Mouse (Mus musculus): Measurements from ENCODE around the gene Pifo. TPM values are rescaled to one million over a fixed set of nuclear protein-coding genes. Genes with fewer than 3 reads are reported as not detected.

Pifo gene
- polyA plus RNA-seq, 1 experiment from 2014 or later = 8.9 TPM

DNA sequence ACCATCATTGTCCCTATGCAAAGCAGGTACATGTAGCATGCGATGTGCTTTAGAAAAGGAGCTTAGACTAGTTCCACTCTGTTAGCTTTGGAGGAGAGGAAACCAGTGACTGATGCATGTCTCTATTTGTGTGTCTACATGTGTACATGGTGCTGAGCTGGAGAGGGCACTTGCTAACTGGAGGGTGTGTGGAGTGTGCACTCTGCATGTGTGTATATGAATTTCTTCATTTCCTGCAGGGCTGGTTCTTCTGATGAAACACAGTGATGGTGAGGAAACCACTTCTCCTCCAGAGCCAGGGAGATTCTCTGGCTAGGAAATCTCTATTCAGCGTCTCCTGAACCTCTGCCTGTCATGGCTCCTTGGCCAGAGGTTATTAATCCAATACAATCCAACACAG lies 40.3 kb downstream of the Pifo start:
- no peaks in the 10 kb centered on the region for H3K4me1 ChIP-seq (replicated peaks)
- H3K4me3 ChIP-seq = no peak overlapping the region
- peaks cover 20% of the 10 kb centered on the region for H3K36me3 ChIP-seq
- H3K27ac ChIP-seq = no peak overlapping the region
- H3K9me3 ChIP-seq = no peaks in the 10 kb centered on the region
- no peaks in the 10 kb centered on the region for H3K27me3 ChIP-seq (ENCODE audit: insufficient read depth, poor library complexity, severe bottlenecking)
- 92% methylated on average over 2 of the region's 2 CpGs for WGBS
- DNase-seq (ENCODE audit: low spot score) = no peak

GRCm38 (mm10) chr3:105973411-105973810 lies 41.0 kb downstream of the Pifo start, which contains the start of gene Ovgp1:
Gene Ovgp1, plus strand, starts transcription at chr3:105973711.
- H3K27ac ChIP-seq = no peak within 1 kb of the TSS
- 81% methylated on average over 3 of the region's 3 CpGs for WGBS
- no peaks in the 10 kb centered on the region for H3K9me3 ChIP-seq
- H3K27me3 ChIP-seq (ENCODE audit: insufficient read depth, poor library complexity, severe bottlenecking) = no peaks in the 10 kb centered on the region
- H3K36me3 ChIP-seq = peaks cover 28% of the 10 kb centered on the region
- H3K4me3 ChIP-seq = no peak within 1 kb of the TSS
- no peak for DNase-seq (ENCODE audit: low spot score)
- no peaks in the 10 kb centered on the region for H3K4me1 ChIP-seq (replicated peaks)

- no peak overlapping the region for H3K4me3 ChIP-seq
- DNase-seq (ENCODE audit: low spot score) = no peak
- 86% methylated on average over 5 of the region's 5 CpGs for WGBS
Observed at GRCm38 (mm10) chr3:105971831-105972446, 42.5 kb downstream of the Pifo start.

GRCm38 (mm10) chr3:105960700-105961099 lies 53.7 kb downstream of the Pifo start:
- H3K36me3 ChIP-seq = peaks cover 66% of the 10 kb centered on the region

More at GRCm38 (mm10) chr3:105971831-105972446, 42.5 kb downstream of the Pifo start:
- H3K27me3 ChIP-seq (ENCODE audit: insufficient read depth, poor library complexity, severe bottlenecking) = no peaks in the 10 kb centered on the region
- peaks cover 43% of the 10 kb centered on the region for H3K36me3 ChIP-seq
- H3K9me3 ChIP-seq = no peaks in the 10 kb centered on the region
- no peak overlapping the region for H3K27ac ChIP-seq
- H3K4me1 ChIP-seq (replicated peaks) = no peaks in the 10 kb centered on the region

DNA sequence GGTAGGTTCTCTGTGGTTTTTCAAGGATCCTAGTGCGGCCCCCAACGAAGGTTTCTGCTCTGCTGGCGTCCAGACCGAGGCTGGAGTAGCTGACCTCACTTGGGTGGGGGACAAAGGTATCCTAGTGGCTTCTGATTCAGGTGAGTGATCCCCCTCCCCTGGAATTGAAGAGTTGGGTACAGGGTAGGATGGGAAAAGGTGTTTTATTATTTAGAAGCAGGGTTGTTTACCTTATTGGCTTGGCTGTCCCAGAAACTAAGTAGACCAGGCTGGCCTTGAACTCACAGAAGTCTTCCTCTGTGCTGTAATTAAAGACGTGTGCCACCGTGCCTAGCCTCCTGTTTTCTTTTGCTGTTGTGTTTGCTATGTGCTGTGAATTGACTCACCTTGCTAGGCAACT lies 54.4 kb downstream of the Pifo start, which contains the start of gene Atp5f1:
Gene Atp5f1, minus strand, starts transcription at position 101 of the 400 bp plus-strand sequence.
- Histone ChIP-seq H3K4me3 (peak within 1 kb of the TSS; percentile 94), H3K36me3 (peaks cover 66% of the 10 kb centered on the region), H3K9me3 (no peaks in the 10 kb centered on the region), H3K4me1 (replicated peaks) (peaks cover 24% of the 10 kb centered on the region), H3K27ac (peak within 1 kb of the TSS; percentile 96), H3K27me3 (ENCODE audit: insufficient read depth, poor library complexity, severe bottlenecking) (no peaks in the 10 kb centered on the region)
- 4% methylated on average over 6 of the region's 6 CpGs for WGBS
- no peak for DNase-seq (ENCODE audit: low spot score)

More at GRCm38 (mm10) chr3:105960700-105961099, 53.7 kb downstream of the Pifo start:
- no peak for DNase-seq (ENCODE audit: low spot score)
- H3K9me3 ChIP-seq = no peaks in the 10 kb centered on the region
- peaks cover 24% of the 10 kb centered on the region for H3K4me1 ChIP-seq (replicated peaks)
- peak overlapping the region; percentile 94 for H3K4me3 ChIP-seq
- no peak overlapping the region for H3K27ac ChIP-seq
- no peaks in the 10 kb centered on the region for H3K27me3 ChIP-seq (ENCODE audit: insufficient read depth, poor library complexity, severe bottlenecking)
- 93% methylated on average over 2 of the region's 2 CpGs for WGBS

GRCm38 (mm10) chr3:105959585-105959984 lies 54.9 kb downstream of the Pifo start:
- under 1% methylated on average over 26 of the region's 26 CpGs for WGBS

DNA sequence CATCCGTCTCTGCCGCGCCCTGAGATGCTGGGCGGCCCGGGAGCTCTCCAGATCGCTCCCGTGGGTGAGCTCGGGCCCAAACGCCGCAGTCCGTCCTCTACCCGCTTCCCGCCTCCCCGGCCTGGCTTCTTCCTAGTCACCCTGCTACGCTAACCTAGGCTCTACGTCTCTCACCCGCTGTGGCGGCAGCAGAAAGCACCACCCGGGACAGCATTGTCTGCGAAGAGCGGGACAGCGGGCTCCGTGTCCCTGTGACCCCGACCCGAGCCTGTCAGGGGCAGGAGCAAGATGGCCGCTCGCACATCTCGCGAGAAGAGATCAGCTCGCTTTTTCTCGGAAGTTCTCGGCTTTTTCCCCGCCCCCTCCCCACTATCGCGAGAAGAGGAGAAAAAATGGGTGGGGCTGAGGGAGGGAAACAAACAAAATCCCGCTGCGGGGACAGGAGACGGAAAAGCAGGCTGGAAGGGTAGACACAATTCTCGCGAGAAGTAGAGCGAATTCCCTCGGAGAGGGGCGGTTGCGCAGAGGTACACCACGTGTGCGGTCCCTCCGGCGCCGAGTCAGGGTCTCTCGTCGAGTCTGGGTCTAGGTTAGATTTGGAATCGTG lies 55.4 kb downstream of the Pifo start, which contains the start of gene Wdr77:
Gene Wdr77, plus strand, starts transcription at position 396 of the 607 bp plus-strand sequence.
- peaks cover 24% of the 10 kb centered on the region for H3K4me1 ChIP-seq (replicated peaks)
- peaks cover 66% of the 10 kb centered on the region for H3K36me3 ChIP-seq
- no peaks in the 10 kb centered on the region for H3K27me3 ChIP-seq (ENCODE audit: insufficient read depth, poor library complexity, severe bottlenecking)
- WGBS = under 1% methylated on average over 52 of the region's 52 CpGs
- H3K4me3 ChIP-seq = peak within 1 kb of the TSS; percentile 94
- peak; percentile 99 for DNase-seq (ENCODE audit: low spot score)
- H3K9me3 ChIP-seq = no peaks in the 10 kb centered on the region
- peak within 1 kb of the TSS; percentile 96 for H3K27ac ChIP-seq

More at GRCm38 (mm10) chr3:105959585-105959984, 54.9 kb downstream of the Pifo start:
- no peak for DNase-seq (ENCODE audit: low spot score)
- Histone ChIP-seq H3K27me3 (ENCODE audit: insufficient read depth, poor library complexity, severe bottlenecking) (no peaks in the 10 kb centered on the region), H3K9me3 (no peaks in the 10 kb centered on the region), H3K27ac (peak overlapping the region; percentile 92), H3K36me3 (peaks cover 66% of the 10 kb centered on the region), H3K4me1 (replicated peaks) (peaks cover 24% of the 10 kb centered on the region), H3K4me3 (peak overlapping the region; percentile 94)

DNA sequence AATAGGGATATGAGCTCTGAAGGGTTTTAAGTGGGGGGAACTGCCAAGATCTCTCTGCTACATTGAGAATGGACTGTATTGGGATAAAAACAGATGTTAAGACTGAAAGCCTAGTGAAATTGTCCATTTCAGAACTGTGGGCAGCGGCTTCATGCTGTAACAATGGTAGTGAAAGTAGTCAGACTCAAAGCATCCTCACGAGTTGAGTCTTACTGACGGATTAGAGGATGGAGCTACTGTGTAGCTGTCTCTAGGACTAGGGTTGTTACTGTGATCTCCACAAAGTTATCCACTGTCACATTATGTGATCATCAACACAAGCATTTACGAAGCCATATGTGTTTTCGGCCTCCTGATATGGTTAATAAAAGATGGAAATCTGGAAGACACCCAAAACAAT lies 56.2 kb downstream of the Pifo start:
- H3K4me1 ChIP-seq (replicated peaks) = peaks cover 24% of the 10 kb centered on the region
- DNase-seq (ENCODE audit: low spot score) = no peak
- peaks cover 66% of the 10 kb centered on the region for H3K36me3 ChIP-seq
- H3K27ac ChIP-seq = peak overlapping the region; percentile 96
- H3K27me3 ChIP-seq (ENCODE audit: insufficient read depth, poor library complexity, severe bottlenecking) = no peaks in the 10 kb centered on the region
- 52% methylated on average over 5 of the region's 5 CpGs for WGBS
- H3K9me3 ChIP-seq = no peaks in the 10 kb centered on the region
- peak overlapping the region; percentile 94 for H3K4me3 ChIP-seq

DNA sequence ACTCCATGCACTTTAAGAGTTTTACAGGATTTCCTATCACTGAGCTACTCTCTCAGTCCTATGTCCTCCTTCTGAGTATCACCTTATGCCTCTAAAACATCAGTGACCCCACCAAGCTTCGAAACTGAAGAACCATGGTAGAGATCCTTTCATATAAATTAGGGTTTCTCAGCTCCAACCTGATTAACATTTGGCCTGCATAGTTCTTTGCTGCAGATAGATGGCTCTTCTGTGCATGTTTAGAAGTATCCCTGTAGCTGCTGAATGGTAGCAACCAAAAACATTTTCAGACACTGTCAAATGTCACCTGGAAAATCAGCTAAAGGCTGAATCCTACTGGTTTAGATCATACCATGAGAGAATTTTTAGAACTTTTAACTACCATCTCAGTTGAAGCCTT lies 57.2 kb downstream of the Pifo start:
- peaks cover 24% of the 10 kb centered on the region for H3K4me1 ChIP-seq (replicated peaks)
- no peak for DNase-seq (ENCODE audit: low spot score)
- no peaks in the 10 kb centered on the region for H3K27me3 ChIP-seq (ENCODE audit: insufficient read depth, poor library complexity, severe bottlenecking)
- no peak overlapping the region for H3K4me3 ChIP-seq
- H3K27ac ChIP-seq = no peak overlapping the region
- peaks cover 66% of the 10 kb centered on the region for H3K36me3 ChIP-seq
- no peaks in the 10 kb centered on the region for H3K9me3 ChIP-seq
- WGBS = 99% methylated on average over 1 of the region's 1 CpGs

- peaks cover 100% of the 10 kb centered on the region for H3K36me3 ChIP-seq
- WGBS = 93% methylated on average over 7 of the region's 7 CpGs
- H3K9me3 ChIP-seq = no peaks in the 10 kb centered on the region
- no peaks in the 10 kb centered on the region for H3K4me1 ChIP-seq (replicated peaks)
- no peak for DNase-seq (ENCODE audit: low spot score)
- H3K4me3 ChIP-seq = no peak overlapping the region
- no peaks in the 10 kb centered on the region for H3K27me3 ChIP-seq (ENCODE audit: insufficient read depth, poor library complexity, severe bottlenecking)
- no peak overlapping the region for H3K27ac ChIP-seq
Observed at GRCm38 (mm10) chr3:105951348-105951747, 63.1 kb downstream of the Pifo start.

Other genes starting within 250 kb of the Pifo start
- 66.3 and 77.3 TPM in 2 replicates for gene Rap1a, start 213.3 kb downstream of the Pifo start, polyA plus RNA-seq (2016; fragmentation: Nextera tagmentation; extraction: Ambion mirVana)
- gene Adora3, start 143.8 kb downstream of the Pifo start, polyA plus RNA-seq (2016; fragmentation: Nextera tagmentation; extraction: Ambion mirVana) = 0.27 TPM in 1 of 2 replicates, not detected in the other
- not detected in 2 replicates for gene Tmigd3, start 143.7 kb downstream of the Pifo start, polyA plus RNA-seq (2016; fragmentation: Nextera tagmentation; extraction: Ambion mirVana)
- 0.65 and 0.80 TPM in 2 replicates for gene I830077J02Rik, start 82.0 kb downstream of the Pifo start, polyA plus RNA-seq (2016; fragmentation: Nextera tagmentation; extraction: Ambion mirVana)
- gene Wdr77, start 55.3 kb downstream of the Pifo start, polyA plus RNA-seq (2016; fragmentation: Nextera tagmentation; extraction: Ambion mirVana) = 133 and 172 TPM in 2 replicates
- gene Atp5f1, start 54.5 kb downstream of the Pifo start, polyA plus RNA-seq (2016; fragmentation: Nextera tagmentation; extraction: Ambion mirVana) = 464 and 481 TPM in 2 replicates
- gene Ovgp1, start 40.9 kb downstream of the Pifo start, polyA plus RNA-seq (2016; fragmentation: Nextera tagmentation; extraction: Ambion mirVana) = 1.8 and 2.4 TPM in 2 replicates
- not detected in 2 replicates for gene Chil5, start 18.2 kb upstream of the Pifo start, polyA plus RNA-seq (2016; fragmentation: Nextera tagmentation; extraction: Ambion mirVana)
- gene Chia1, start 98.6 kb upstream of the Pifo start, polyA plus RNA-seq (2016; fragmentation: Nextera tagmentation; extraction: Ambion mirVana) = 0.12 and 0.56 TPM in 2 replicates
- 0.14 TPM in 1 of 2 replicates, not detected in the other for gene Chil3, start 152.9 kb upstream of the Pifo start, polyA plus RNA-seq (2016; fragmentation: Nextera tagmentation; extraction: Ambion mirVana)
- not detected in 2 replicates for gene Chil4, start 204.9 kb upstream of the Pifo start, polyA plus RNA-seq (2016; fragmentation: Nextera tagmentation; extraction: Ambion mirVana)